Mouse (Mus musculus): ENCODE measurements around the gene Tmem94.

Tmem94 gene

DNA sequence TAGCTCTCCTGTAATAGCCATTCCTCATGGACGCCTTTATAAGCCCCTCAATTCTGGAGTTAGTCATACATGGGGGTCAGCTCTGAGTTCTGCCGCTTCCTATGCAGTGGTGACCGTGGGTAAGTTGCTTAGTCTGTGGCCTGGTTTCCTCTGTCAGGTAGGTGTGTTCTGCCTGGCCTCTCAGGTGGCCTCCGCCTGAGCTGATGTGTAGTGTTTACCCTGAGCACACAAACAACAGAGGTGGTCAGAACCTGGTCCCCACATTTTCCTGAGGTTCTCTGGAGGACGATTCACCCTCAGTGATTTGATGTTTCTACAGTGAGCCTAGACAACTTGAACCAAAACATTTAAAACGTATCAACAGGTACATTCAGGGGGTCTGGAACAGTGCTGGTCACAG, 66.8 kb downstream of the Tmem94 start:
- no peak for DNase-seq

DNA sequence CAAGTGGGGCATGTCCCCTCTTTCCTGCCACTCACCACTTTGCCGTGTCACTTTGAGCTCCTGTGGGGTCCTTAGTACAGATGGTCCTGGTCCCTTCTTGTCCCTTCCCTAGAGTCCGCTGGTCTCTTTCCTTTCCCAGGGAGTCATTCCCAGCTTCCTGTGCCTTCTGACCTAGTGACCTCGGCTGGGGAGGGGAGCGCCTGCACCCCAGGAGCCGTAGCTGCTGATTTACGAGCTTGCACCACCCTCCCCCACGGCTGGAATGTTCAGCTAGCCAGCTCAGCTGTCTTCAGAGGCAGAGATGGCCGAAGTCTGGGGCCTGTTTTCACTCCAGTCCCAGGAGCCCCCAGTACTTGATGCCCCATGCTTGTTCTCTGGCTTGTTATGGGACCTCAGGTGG, 67.3 kb downstream of the Tmem94 start:
- DNase-seq, result peak; percentile 94 to 97

DNA sequence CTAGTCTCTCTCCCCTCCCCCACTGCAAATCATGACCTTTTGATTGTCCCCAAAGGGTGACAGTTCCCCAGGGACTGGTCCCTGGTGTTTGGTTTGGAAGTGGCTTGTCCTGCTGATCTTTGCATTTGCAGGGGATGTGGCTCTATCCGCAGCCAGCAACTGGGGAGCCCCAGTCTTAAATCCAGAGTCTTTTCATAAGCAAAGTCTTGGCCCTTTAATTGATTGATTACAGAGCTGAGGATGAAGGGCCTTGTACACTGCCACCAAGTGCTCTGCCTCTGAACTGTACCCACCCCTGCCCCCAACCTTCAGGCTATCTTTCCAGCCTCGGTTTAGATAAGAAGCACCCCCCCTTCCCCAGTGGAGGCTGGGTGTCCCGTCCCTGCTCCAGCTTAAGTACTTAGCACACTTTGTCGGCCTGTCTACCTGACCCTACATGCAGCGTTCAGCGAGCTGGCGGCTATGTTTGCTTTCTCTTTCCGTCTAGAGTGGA, 67.8 kb downstream of the Tmem94 start:
- peak; percentile 67 to 80 for DNase-seq

DNA sequence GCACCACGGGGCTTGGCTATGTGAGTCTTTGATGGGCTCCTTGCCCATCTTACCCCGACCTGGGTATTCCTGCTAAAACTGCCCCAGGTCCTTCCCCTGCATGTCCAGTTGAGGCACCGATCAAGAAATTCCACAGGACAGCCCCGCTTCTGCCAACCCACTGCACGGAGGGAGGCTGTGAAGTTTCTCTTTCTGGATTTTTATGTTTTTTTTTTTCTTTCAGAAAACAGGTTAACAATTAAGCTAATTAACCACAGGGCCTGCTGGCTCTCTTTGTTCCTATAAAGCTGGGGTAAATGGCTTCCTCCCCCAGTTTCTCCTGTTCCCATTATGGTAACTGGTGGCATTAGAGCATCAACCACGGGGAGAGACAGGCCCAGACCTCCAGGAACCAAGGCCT, 68.8 kb downstream of the Tmem94 start:
- DNase-seq, result peak; percentile 45 to 72

DNA sequence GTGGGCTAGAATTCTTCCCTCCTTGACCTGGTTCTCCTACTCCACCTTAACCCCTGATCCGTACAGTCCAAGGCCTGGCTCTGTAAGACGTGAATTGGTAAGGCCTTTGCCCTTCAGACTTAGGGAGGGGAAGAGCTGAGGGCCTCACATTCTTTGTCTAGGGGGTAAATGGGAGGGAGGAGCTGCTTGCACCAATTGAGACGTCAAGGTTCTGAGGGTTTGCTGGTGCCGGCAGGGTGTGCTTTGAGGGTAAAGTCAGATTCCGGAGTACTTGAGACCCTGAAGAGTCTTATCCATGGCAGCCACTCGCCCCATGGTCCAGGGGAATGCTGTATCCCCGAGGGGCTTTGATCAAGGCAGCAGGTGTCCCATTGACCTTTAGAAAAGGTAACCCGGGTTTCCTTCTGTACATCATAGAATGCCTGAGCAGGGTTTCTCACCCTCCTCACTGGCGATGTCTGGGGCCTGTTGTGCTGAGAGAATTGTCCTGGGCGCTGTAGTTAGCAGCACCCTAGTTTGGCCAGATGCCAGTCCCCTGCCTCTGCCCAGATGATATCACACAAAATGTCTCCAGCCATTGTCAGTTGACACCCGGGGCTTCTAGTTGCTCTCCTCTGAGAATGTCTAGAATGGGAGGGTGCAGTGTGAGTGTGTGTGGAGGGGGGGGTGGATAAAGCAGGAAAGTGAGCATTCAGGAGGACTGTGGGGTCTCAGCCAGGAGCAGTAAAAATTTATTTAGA, 71.6 kb downstream of the Tmem94 start:
- DNase-seq, result peak in 1 of 2 experiments; percentile 78

DNA sequence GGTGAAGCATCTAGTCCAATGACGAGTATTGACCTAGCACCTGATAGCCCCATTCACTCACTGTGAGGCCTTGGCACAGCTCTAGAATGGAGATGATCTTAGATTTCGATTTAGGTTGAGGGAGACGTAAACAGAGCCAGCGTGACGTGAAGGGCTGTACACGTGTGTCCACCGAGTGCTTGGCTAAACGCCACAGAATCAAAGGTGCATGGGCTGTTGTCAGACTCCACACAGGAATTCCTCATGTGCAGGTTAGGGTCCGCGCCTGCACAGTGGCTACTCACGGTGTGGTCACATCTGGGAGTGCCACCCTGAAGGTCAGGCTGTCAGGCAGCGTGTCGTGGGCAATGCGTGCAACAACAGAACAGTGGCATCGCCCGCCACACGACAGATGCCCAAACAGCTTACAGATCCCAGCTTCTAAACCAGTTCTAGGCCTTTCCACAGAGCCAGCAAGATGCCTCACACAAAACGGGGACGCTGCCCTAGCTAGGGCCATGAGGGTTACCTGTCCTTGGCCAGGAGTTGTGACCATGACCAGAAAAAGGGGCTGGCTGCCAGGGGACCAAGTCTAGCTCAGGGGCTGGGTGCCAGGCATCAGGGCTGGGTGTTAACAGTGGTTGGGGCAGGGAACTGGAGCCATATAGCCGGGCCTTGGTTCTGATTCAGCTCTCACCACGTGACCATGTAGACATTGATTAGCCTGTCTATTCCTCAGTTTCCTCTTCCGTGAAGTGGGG, 72.5 kb downstream of the Tmem94 start:
- peak; percentile 67 to 78 for DNase-seq

DNA sequence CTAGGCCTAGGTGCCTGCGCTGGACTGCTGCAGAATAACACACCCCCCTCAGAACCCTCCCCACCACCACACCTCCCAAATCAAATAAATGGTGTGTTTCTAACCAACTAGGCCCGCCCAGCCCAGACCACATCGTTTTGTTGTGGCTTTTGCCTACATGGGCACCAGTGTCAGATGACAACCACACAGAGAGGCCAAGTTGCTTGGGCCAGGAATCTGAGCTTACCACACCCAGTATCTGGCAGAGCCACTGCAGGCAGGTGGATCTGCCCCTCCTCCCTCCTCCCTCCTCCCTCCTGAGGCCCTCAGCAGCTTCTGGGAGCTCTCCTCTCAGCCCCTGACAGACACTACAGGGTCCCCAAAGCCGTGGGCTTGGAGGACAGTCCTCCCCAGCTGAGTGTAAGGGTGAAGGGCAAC, 73.7 kb downstream of the Tmem94 start:
- peak; percentile 61 to 82 for DNase-seq

DNA sequence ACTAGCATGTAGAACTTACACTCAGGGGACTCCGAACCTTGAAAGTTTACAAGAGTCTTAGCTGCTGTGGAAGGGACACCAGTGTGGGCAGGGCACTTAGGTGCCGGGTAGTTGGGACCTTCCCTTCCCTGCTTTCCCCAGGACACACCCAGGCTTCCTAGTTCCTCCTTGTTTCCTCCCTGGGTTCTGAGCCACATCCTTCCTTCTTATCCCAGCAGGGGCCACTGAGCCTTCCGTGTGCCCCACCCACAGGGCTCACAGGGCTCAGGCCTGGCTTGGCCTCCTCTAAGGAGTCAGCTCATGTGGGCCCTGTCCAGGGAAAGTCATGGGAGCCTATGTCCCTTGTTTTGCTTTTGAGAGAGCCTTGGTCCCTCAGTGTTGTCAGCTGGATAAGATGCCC, 74.5 kb downstream of the Tmem94 start:
- DNase-seq, result no peak

DNA sequence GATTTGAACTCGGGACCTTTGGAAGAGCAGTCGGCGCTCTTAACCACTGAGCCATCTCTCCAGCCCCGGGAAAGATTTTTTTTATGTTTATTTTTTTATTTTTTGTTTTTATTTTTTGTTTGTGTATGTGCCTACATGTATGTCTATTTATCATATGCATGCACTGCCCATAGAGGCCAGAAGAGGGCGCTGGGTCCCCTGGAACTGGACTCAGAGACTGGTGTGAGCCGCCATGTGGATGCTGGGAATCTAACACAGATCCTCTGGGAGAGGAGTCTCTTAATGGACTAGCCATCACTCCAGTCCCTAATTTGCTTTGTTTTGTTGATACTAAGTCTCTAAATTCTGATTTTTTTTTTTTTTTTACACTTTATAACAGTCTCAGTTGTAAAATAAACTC, 75.8 kb downstream of the Tmem94 start:
- no peak for DNase-seq

DNA sequence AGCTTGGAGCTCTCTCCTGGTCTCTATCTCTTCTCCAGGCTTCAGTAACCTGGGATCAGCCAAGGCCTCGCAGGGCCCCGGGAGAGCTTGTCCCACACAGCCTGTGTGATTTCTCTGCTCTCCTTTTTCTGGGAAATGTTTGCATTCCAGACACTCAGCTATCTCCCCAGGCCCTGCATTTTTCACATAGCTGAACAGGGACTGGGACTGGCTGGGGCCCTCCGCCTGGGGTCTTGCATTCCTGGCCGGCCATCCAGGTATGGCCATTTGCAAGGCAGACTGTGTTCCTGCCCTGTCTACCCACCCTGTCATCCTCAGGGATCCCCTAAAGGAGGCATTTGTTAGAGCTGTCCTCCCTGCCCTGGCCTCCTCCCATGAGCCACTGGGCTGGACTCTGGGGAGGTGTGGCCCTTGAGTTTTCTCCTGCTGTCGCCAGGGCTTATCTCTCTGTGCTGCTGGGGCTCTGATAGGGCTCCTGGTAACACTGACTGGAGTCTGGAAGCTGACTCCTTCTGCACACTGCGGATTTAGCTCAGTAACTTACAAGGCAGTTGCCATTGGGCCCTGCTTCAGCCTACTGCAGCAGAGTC, 76.8 kb downstream of the Tmem94 start:
- DNase-seq, result peak in 1 of 2 experiments; percentile 67

DNA sequence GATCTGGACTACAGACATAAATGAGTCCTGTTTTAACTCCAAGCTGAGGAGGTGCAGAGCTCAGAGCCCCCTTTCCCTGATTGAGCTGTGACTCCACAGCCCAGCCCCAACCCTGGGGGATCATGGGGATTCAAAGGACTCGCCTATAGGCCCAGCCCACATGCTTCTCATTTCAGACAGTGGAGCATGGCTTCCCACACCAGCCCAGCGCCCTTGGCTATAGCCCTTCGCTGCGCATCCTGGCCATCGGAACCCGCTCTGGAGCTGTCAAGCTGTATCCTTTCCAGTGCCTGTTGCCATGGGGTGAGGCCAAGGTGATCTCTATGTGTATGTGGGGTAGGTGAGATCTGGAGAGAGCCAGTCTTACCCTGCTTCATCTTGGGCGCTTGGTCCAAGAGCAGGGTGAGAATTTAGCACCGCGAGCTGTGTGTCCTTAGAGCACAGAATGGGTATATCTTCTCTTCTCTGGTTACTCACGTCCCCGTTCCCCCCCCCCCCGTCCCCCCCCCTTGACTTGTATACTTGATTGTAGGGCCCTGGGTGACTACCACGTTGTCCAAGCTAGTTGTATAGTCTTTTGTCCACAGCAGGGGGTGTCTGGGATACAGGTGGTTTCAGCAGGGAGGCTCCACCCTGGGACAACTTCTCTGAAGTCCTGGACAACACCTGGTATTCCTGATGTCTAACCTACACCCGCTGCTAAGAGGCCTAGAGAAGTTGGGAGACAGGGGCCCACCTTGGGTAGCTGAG, 78.1 kb downstream of the Tmem94 start:
- peak in 1 of 2 experiments; percentile 58 for DNase-seq

DNA sequence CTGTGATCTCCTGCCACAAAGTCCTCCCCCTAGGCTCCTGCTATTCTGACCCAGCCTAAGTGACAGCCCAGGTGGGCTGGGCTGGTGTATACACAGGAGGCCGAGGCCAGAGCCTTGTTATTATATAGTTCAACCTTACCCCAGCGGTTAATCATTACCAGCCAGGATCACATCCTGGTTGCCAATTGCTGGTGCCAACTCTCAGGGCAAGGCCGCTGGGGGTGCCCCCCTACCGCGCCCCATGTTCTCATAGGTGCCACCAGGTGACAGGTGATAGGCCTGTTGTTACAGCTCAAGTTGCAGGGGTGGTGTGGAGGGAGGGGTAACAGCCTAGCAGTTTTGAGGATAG, 78.6 kb downstream of the Tmem94 start:
- DNase-seq, result peak; percentile 89 to 97

DNA sequence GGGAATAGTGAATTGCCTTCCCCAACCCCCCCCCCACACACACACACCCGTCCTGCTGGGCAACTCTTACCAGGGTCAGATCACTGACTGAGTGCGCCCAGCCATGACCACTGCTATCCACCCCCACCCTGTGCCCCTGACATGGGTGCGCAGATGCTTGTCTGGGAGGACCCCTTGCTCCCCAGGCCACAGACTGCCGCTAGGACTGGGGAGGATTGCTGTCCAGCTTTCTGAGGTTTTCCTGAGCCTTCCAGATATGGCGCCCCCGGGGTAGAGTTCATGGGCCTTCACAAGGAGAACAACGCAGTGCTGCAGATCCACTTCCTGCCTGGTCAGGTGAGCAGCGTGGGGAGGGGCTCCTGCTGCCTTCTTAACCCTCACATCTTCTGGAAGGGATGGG, 79.0 kb downstream of the Tmem94 start:
- DNase-seq, result peak; percentile 61 to 88

DNA sequence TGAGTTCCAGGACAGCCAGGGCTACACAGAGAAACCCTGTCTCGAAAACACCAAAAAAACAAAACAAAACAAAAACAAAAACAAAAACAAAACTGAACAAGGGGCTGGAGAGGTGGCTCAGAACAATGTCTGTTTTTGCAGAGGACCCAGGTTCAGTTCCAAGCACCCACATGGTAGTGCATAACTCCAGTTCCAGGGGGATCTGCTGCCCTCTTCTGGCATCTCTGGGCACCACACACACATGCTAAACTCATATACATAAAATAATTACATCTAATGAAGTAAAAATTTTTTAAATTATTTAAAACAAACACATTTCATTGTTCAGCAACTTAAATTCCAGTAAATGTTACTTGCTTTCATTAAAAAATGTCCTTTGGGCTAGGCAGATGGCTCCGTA, 80.6 kb downstream of the Tmem94 start:
- DNase-seq, result no peak
